Mouse (Mus musculus) bone marrow macrophage, adult 2 months (primary cell): ENCODE results near the gene Ccdc63.

Source experiments
- CTCF ChIP-seq: IDR thresholded peaks from 2 replicates; pipeline ENCODE4 v1.5.1; 2012; ENCODE audit warnings: low read depth, mild to moderate bottlenecking, low read length, moderate library complexity
- POLR2A ChIP-seq: IDR thresholded peaks from 2 replicates; pipeline ENCODE4 v1.6.1; 2012; ENCODE audit warnings: mild to moderate bottlenecking, low read depth, low read length, borderline replicate concordance

DNA sequence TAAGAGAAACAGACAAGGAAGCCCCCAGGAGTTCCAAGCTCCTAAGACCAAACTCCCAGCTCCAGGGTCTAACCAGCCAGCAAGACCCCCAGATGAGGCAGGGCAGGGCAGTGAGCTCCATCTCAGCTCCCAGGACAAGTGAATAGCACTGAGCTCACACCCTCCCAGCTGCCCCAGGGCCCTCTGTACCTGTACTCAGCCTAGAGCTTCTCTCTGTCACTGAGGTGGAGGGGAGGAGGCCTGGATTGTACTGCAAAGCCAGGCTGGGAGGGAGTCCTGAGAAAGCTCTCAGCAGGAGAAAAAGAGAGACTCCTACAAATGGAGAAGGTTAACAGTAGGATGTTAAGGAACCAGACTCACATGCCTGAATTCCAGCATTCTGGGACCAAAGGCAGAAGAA, 6.0 kb upstream of the Ccdc63 start:
- TF ChIP-seq CTCF: no peak
- no peak for TF ChIP-seq POLR2A
